Mouse (Mus musculus) CD8-positive naive resting alpha-beta T cell, adult 2 months (primary cell): ENCODE results near the gene Vangl2.
"Not testable (repeated sequence)": the region's sequence is repeated elsewhere in the genome, so short reads cannot be mapped to it uniquely, and the experiment has no call there.

Experiments used
- DNase-seq, 2 experiments: peaks; one replicate each; pipeline ENCODE4 v3.0.0; 2022; ENCODE audit warnings: low read depth in 2 of 2, low spot score in 2 of 2

Vangl2 gene

GRCm38 (mm10) chr1:172008351-172008750 is 19.9 kb downstream of the Vangl2 start:
- no peak for DNase-seq

- DNase-seq = no peak
These were observed 20.5 kb downstream of the Vangl2 start for GRCm38 (mm10) chr1:172007761-172008160.

GRCm38 (mm10) chr1:172001665-172002064 is 26.6 kb downstream of the Vangl2 start:
- no peak for DNase-seq

GRCm38 (mm10) chr1:172000641-172001040 is 27.6 kb downstream of the Vangl2 start:
- peak; percentile 76 to 88 for DNase-seq

GRCm38 (mm10) chr1:171998820-171999597 is 29.2 kb downstream of the Vangl2 start:
- DNase-seq = no peak

- no peak for DNase-seq
These were observed 31.5 kb downstream of the Vangl2 start for GRCm38 (mm10) chr1:171996701-171997100.

- DNase-seq = no peak
These were observed 33.1 kb downstream of the Vangl2 start for GRCm38 (mm10) chr1:171994918-171995715.

GRCm38 (mm10) chr1:171994501-171994900 is 33.7 kb downstream of the Vangl2 start:
- no peak for DNase-seq

GRCm38 (mm10) chr1:171992901-171993530 is 35.2 kb downstream of the Vangl2 start:
- no peak for DNase-seq

GRCm38 (mm10) chr1:171991883-171992282 is 36.4 kb downstream of the Vangl2 start:
- no peak for DNase-seq

- DNase-seq = no peak
These were observed 44.1 kb downstream of the Vangl2 start for GRCm38 (mm10) chr1:171984121-171984520.

- DNase-seq = peak in 1 of 2 experiments; percentile 22
These were observed 44.8 kb downstream of the Vangl2 start for GRCm38 (mm10) chr1:171983372-171984001.

- no peak for DNase-seq
These were observed 45.5 kb downstream of the Vangl2 start for GRCm38 (mm10) chr1:171982740-171983139.

GRCm38 (mm10) chr1:171982170-171982569 is 46.1 kb downstream of the Vangl2 start:
- DNase-seq = no peak

- no peak for DNase-seq
These were observed 48.1 kb downstream of the Vangl2 start for GRCm38 (mm10) chr1:171979969-171980730.

- no peak for DNase-seq
These were observed 50.4 kb downstream of the Vangl2 start for GRCm38 (mm10) chr1:171977891-171978290.

GRCm38 (mm10) chr1:171976826-171977539 is 51.3 kb downstream of the Vangl2 start:
- DNase-seq = no peak

- DNase-seq = no peak
These were observed 52.4 kb downstream of the Vangl2 start for GRCm38 (mm10) chr1:171975831-171976230.

- no peak for DNase-seq
These were observed 52.9 kb downstream of the Vangl2 start for GRCm38 (mm10) chr1:171975377-171975776.

GRCm38 (mm10) chr1:171974361-171974760 is 53.9 kb downstream of the Vangl2 start:
- not testable (repeated sequence) for DNase-seq
